Mouse (Mus musculus): Measurements from ENCODE around the gene Slc25a25. TPM values are rescaled to one million over a fixed set of nuclear protein-coding genes. Genes with fewer than 3 reads are reported as not detected.

Gene Slc25a25
- 17.8 and 18.2 TPM in 2 replicates for polyA plus RNA-seq (2014; fragmentation: Nextera tagmentation; extraction: Ambion mirVana)

DNA sequence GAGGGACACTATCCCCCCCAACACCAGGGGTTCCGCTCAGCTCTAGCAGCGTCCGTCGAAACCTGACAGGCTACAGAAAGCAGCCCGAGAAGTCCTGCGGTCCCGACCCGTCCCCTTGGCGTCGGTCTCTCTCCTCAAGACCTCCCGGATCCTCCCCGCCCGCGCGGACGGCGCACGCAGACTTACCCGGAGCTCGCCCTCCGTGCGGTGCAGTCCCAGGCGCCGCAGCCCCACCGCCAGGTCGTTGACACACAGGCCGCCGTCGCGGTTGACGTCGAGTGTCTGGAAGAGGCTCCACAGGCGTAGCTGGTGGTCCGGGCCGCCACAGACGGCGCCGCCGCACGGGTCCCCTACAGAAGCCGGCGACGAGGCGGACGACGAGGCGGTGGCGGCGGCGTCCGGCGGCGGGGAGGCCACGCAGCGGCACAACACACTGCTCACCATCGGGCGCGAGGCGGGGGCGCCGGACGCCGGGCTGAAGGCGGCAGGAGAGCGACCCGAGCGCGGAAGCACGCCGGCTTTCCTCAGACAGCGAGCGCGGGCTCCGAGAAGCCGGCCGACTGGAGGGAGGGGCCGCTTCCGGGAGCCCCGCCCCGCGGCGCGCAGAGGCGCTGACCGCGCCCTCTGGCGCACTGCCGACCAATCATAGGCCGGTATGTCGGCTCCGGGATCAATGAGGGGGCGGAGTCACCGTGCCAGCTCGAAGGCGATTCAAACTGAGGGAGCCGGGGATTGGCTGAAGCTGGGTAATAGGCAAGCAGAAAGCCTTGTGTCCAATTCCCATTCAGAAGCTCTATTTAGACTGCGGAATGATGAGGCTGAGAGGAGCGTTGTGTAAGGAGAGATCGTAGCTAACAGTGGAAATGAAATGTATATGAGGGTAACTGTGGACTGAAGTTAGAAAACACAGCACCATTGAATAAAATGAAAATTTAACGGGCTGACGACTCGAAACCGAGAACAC lies at the start of gene Slc25a25:
Gene Slc25a25 (minus strand): TSS at position 565 of the 964 bp plus-strand sequence.
- under 1% methylated on average over 100 of the region's 103 CpGs for WGBS
- Histone ChIP-seq H3K36me3 (ENCODE audit: control insufficient read depth, insufficient read depth, low read length) (peaks cover 8% of the 10 kb centered on the region; the same call in 1 of the 2 replicates), H3K9ac (ENCODE audit: low read length) (peak within 1 kb of the TSS; percentile 76), H3K27me3 (replicated peaks; ENCODE audit: control insufficient read depth, insufficient read depth, low read length) (no peaks in the 10 kb centered on the region), H3K9me3 (ENCODE audit: control insufficient read depth, low read length) (no peaks in the 10 kb centered on the region), H3K27ac (ENCODE audit: low read depth) (peak within 1 kb of the TSS; percentile 96), H3K4me2 (ENCODE audit: low read length) (peak within 1 kb of the TSS; percentile 92), H3K4me1 (replicated peaks; ENCODE audit: control insufficient read depth, insufficient read depth, low read length) (peaks cover 31% of the 10 kb centered on the region), H3K4me3 (ENCODE audit: low read depth, low read length) (peak within 1 kb of the TSS; percentile 83)
- ATAC-seq (replicated peaks; ENCODE audit: low FRiP score, low TSS enrichment, low read depth) (peak; percentile 89), DNase-seq (ENCODE audit: low spot score) (peak; percentile 95)

GRCm38 (mm10) chr2:32500461-32500860 lies 49.2 kb upstream of the Slc25a25 start:
- no peak overlapping the region for H3K4me2 ChIP-seq (ENCODE audit: low read length)
- no peak for ATAC-seq (replicated peaks; ENCODE audit: low FRiP score, low TSS enrichment, low read depth)
- no peak overlapping the region for H3K27ac ChIP-seq (ENCODE audit: low read depth)
- H3K36me3 ChIP-seq (ENCODE audit: control insufficient read depth, insufficient read depth, low read length): no peaks in the 10 kb centered on the region
- no peaks in the 10 kb centered on the region for H3K9me3 ChIP-seq (ENCODE audit: control insufficient read depth, low read length)
- DNase-seq (ENCODE audit: low spot score): no peak
- no peaks in the 10 kb centered on the region for H3K27me3 ChIP-seq (replicated peaks; ENCODE audit: control insufficient read depth, insufficient read depth, low read length)
- no peaks in the 10 kb centered on the region for H3K4me1 ChIP-seq (replicated peaks; ENCODE audit: control insufficient read depth, insufficient read depth, low read length)
- H3K4me3 ChIP-seq (ENCODE audit: low read depth, low read length): no peak overlapping the region
- H3K9ac ChIP-seq (ENCODE audit: low read length): no peak overlapping the region
- 70% methylated on average over 5 of the region's 5 CpGs for WGBS

GRCm38 (mm10) chr2:32499365-32499764 lies 48.1 kb upstream of the Slc25a25 start:
- no peaks in the 10 kb centered on the region for H3K36me3 ChIP-seq (ENCODE audit: control insufficient read depth, insufficient read depth, low read length)
- ATAC-seq (replicated peaks; ENCODE audit: low FRiP score, low TSS enrichment, low read depth) (no peak), DNase-seq (ENCODE audit: low spot score) (no peak)
- WGBS: 77% methylated on average over 4 of the region's 4 CpGs
- no peaks in the 10 kb centered on the region for H3K4me1 ChIP-seq (replicated peaks; ENCODE audit: control insufficient read depth, insufficient read depth, low read length)
- no peaks in the 10 kb centered on the region for H3K27me3 ChIP-seq (replicated peaks; ENCODE audit: control insufficient read depth, insufficient read depth, low read length)
- H3K9ac ChIP-seq (ENCODE audit: low read length): no peak overlapping the region
- no peak overlapping the region for H3K4me3 ChIP-seq (ENCODE audit: low read depth, low read length)
- no peaks in the 10 kb centered on the region for H3K9me3 ChIP-seq (ENCODE audit: control insufficient read depth, low read length)
- H3K27ac ChIP-seq (ENCODE audit: low read depth): no peak overlapping the region
- H3K4me2 ChIP-seq (ENCODE audit: low read length): no peak overlapping the region

- ATAC-seq (replicated peaks; ENCODE audit: low FRiP score, low TSS enrichment, low read depth): no peak
- no peaks in the 10 kb centered on the region for H3K9me3 ChIP-seq (ENCODE audit: control insufficient read depth, low read length)
Measured at GRCm38 (mm10) chr2:32496190-32496589, 44.9 kb upstream of the Slc25a25 start.

DNA sequence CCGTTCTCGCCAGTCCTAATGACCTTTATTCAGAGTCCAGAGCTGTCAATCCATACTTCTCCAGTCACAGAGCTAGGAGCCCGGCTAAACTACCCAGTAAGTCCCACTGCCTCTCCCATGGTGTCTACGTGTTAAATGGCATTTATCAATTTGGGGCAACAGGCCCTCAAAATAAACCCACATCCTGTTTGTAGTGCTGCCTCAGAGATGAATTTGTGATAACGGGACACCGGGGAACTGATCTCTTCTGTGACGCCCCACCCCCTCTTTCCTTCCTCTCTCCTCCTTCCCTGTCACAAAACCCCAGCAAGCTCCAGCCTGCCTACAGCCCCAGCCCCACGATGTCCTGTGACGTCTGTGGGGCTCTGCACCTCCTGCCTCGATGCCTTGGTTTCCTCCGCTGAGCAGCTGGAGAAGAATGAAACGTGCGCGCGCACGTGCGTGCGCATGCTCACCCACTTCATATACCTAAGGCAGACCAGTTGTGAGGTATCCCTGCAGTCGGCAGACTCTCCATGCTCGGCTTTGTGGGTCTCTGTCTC lies 44.0 kb upstream of the Slc25a25 start:
- Histone ChIP-seq H3K4me2 (ENCODE audit: low read length) (no peak overlapping the region), H3K4me1 (replicated peaks; ENCODE audit: control insufficient read depth, insufficient read depth, low read length) (no peaks in the 10 kb centered on the region), H3K9ac (ENCODE audit: low read length) (no peak overlapping the region), H3K27ac (ENCODE audit: low read depth) (no peak overlapping the region), H3K9me3 (ENCODE audit: control insufficient read depth, low read length) (no peaks in the 10 kb centered on the region), H3K36me3 (ENCODE audit: control insufficient read depth, insufficient read depth, low read length) (no peaks in the 10 kb centered on the region), H3K27me3 (replicated peaks; ENCODE audit: control insufficient read depth, insufficient read depth, low read length) (no peaks in the 10 kb centered on the region), H3K4me3 (ENCODE audit: low read depth, low read length) (no peak overlapping the region)
- ATAC-seq (replicated peaks; ENCODE audit: low FRiP score, low TSS enrichment, low read depth) (no peak), DNase-seq (ENCODE audit: low spot score) (no peak)
- WGBS: 74% methylated on average over 20 of the region's 20 CpGs

More at GRCm38 (mm10) chr2:32496190-32496589, 44.9 kb upstream of the Slc25a25 start:
- H3K4me1 ChIP-seq (replicated peaks; ENCODE audit: control insufficient read depth, insufficient read depth, low read length): no peaks in the 10 kb centered on the region
- no peak overlapping the region for H3K27ac ChIP-seq (ENCODE audit: low read depth)
- WGBS: 67% methylated on average over 5 of the region's 5 CpGs
- H3K4me3 ChIP-seq (ENCODE audit: low read depth, low read length): no peak overlapping the region
- DNase-seq (ENCODE audit: low spot score): no peak
- H3K36me3 ChIP-seq (ENCODE audit: control insufficient read depth, insufficient read depth, low read length): no peaks in the 10 kb centered on the region
- H3K4me2 ChIP-seq (ENCODE audit: low read length): no peak overlapping the region
- H3K9ac ChIP-seq (ENCODE audit: low read length): no peak overlapping the region
- no peaks in the 10 kb centered on the region for H3K27me3 ChIP-seq (replicated peaks; ENCODE audit: control insufficient read depth, insufficient read depth, low read length)

DNA sequence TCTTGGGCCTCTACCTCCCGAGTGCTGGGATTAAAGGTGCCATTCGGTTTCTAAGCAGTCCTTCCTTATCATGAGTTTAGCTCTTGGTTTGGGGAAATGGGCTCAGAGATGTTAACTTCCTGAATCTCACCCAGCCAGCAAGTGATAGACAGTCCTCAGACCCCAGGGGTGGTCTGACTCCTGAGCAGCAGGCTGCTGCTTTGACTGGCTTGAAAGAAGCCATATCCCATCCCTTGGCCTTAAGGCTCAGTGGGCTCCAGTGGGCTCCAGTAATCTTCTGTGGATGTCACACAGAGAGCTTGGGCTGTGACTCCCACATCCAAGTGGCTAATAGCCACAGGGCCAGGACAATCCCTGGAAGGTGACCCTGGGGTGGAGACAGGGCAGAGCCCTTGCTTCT lies 43.3 kb upstream of the Slc25a25 start:
- H3K4me2 ChIP-seq (ENCODE audit: low read length): no peak overlapping the region
- no peak for DNase-seq (ENCODE audit: low spot score)
- no peak overlapping the region for H3K27ac ChIP-seq (ENCODE audit: low read depth)
- 60% methylated on average over 2 of the region's 2 CpGs for WGBS
- H3K36me3 ChIP-seq (ENCODE audit: control insufficient read depth, insufficient read depth, low read length): no peaks in the 10 kb centered on the region
- no peaks in the 10 kb centered on the region for H3K27me3 ChIP-seq (replicated peaks; ENCODE audit: control insufficient read depth, insufficient read depth, low read length)
- H3K4me3 ChIP-seq (ENCODE audit: low read depth, low read length): no peak overlapping the region
- ATAC-seq (replicated peaks; ENCODE audit: low FRiP score, low TSS enrichment, low read depth): no peak
- H3K9me3 ChIP-seq (ENCODE audit: control insufficient read depth, low read length): no peaks in the 10 kb centered on the region
- H3K9ac ChIP-seq (ENCODE audit: low read length): no peak overlapping the region
- no peaks in the 10 kb centered on the region for H3K4me1 ChIP-seq (replicated peaks; ENCODE audit: control insufficient read depth, insufficient read depth, low read length)

- no peaks in the 10 kb centered on the region for H3K9me3 ChIP-seq (ENCODE audit: control insufficient read depth, low read length)
- DNase-seq (ENCODE audit: low spot score) (no peak), ATAC-seq (replicated peaks; ENCODE audit: low FRiP score, low TSS enrichment, low read depth) (no peak)
- no peak overlapping the region for H3K4me2 ChIP-seq (ENCODE audit: low read length)
- no peak overlapping the region for H3K27ac ChIP-seq (ENCODE audit: low read depth)
- no peaks in the 10 kb centered on the region for H3K36me3 ChIP-seq (ENCODE audit: control insufficient read depth, insufficient read depth, low read length)
- no peaks in the 10 kb centered on the region for H3K4me1 ChIP-seq (replicated peaks; ENCODE audit: control insufficient read depth, insufficient read depth, low read length)
- no peak overlapping the region for H3K4me3 ChIP-seq (ENCODE audit: low read depth, low read length)
- no peak overlapping the region for H3K9ac ChIP-seq (ENCODE audit: low read length)
- 69% methylated on average over 12 of the region's 12 CpGs for WGBS
- H3K27me3 ChIP-seq (replicated peaks; ENCODE audit: control insufficient read depth, insufficient read depth, low read length): no peaks in the 10 kb centered on the region
Measured at GRCm38 (mm10) chr2:32493301-32493701, 42.1 kb upstream of the Slc25a25 start.

DNA sequence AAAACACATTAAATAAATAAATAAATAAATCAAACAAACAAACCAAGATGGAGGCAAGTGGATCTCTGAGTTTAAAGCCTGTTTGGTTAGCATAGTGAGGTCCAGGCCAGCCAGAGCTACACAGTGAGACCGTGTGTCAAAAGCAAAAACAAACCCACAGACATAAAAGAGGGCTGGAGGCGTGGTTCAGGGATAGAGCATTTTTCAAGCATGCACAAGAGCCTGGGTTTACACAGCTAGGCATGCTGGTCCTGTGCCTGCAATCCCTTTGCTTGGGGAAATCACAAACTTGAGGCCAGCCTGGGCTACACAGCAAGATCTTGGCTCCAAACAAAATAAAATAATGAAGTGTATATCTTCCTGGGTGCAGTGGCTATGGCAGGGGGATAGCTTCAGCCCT lies 41.4 kb upstream of the Slc25a25 start:
- Histone ChIP-seq H3K4me1 (replicated peaks; ENCODE audit: control insufficient read depth, insufficient read depth, low read length) (no peaks in the 10 kb centered on the region), H3K9me3 (ENCODE audit: control insufficient read depth, low read length) (no peaks in the 10 kb centered on the region), H3K9ac (ENCODE audit: low read length) (no peak overlapping the region), H3K4me2 (ENCODE audit: low read length) (no peak overlapping the region), H3K36me3 (ENCODE audit: control insufficient read depth, insufficient read depth, low read length) (no peaks in the 10 kb centered on the region), H3K27me3 (replicated peaks; ENCODE audit: control insufficient read depth, insufficient read depth, low read length) (no peaks in the 10 kb centered on the region), H3K4me3 (ENCODE audit: low read depth, low read length) (no peak overlapping the region), H3K27ac (ENCODE audit: low read depth) (no peak overlapping the region)
- DNase-seq (ENCODE audit: low spot score) (no peak), ATAC-seq (replicated peaks; ENCODE audit: low FRiP score, low TSS enrichment, low read depth) (no peak)
- WGBS: 57% methylated on average over 2 of the region's 2 CpGs
